Mouse (Mus musculus): Measurements from ENCODE around the gene Olfr10.

GRCm38 (mm10) chr11:49322442-49322841, 17.9 kb downstream of the Olfr10 start, which contains the start of gene Olfr1391:
- no peak for TF ChIP-seq POLR2A (IDR thresholded peaks at IDR 0.05; ENCODE audit: borderline replicate concordance, low read depth, low read length)
- TF ChIP-seq CTCF (IDR thresholded peaks at IDR 0.05; ENCODE audit: low read depth, low read length): no peak
